Mouse (Mus musculus) stomach, postnatal 0 days (tissue): ENCODE measurements around the gene Tns4.

Source experiments
- CTCF ChIP-seq: IDR thresholded peaks from 2 replicates; pipeline ENCODE4 v1.5.1; 2016; ENCODE audit warnings: antibody characterized with exemption, low read depth, mild to moderate bottlenecking, moderate library complexity
- EP300 ChIP-seq: optimal IDR thresholded peaks from 2 replicates; pipeline ENCODE3; 2016; ENCODE audit warnings: antibody characterized with exemption

GRCm38 (mm10) chr11:99122703-99123102, 33.6 kb upstream of the Tns4 start:
- no peak for TF ChIP-seq CTCF
- TF ChIP-seq EP300 = no peak
